Mouse (Mus musculus): ENCODE measurements around the gene Ldb3. TPM values are rescaled to one million over a fixed set of nuclear protein-coding genes. Genes with fewer than 3 reads are reported as not detected.

Gene Ldb3
- total RNA-seq, 2 experiments from 2014 or later, result 2,135 to 2,411 TPM

- DNase-seq, result no peak
- intact Hi-C loops (cut with DNase I), result no loop called here
Observed at GRCm38 (mm10) chr14:34490965-34491364, 97.5 kb downstream of the Ldb3 start.

GRCm38 (mm10) chr14:34489928-34490327 lies 98.6 kb downstream of the Ldb3 start:
- intact Hi-C loops (cut with DNase I), result no loop called here
- no peak for DNase-seq

- intact Hi-C loops (cut with DNase I), result no loop called here
- DNase-seq, result no peak
Observed at GRCm38 (mm10) chr14:34486169-34486568, 102.3 kb downstream of the Ldb3 start.

- intact Hi-C loops (cut with DNase I), result no loop called here
- DNase-seq, result no peak
Observed at GRCm38 (mm10) chr14:34483469-34484341, 104.8 kb downstream of the Ldb3 start.

Other genes starting within 250 kb of the Ldb3 start
- gene Fam25c, start 233.2 kb downstream of the Ldb3 start, total RNA-seq (2021), result not detected
- 1 to 10 TPM; 2.8 to 6.0 TPM for gene Sncg, start 213.9 kb downstream of the Ldb3 start, total RNA-seq (2021)
- 10 to 100 TPM; 10.1 to 11.4 TPM for gene Mmrn2, start 213.2 kb downstream of the Ldb3 start, total RNA-seq (2021)
- 10 to 100 TPM; 42.4 to 54.7 TPM for gene Bmpr1a, start 85.3 kb downstream of the Ldb3 start, total RNA-seq (2021)
- not detected for gene 9230112D13Rik, start 65.9 kb downstream of the Ldb3 start, total RNA-seq (2021)
- not detected for gene Opn4, start 11.5 kb upstream of the Ldb3 start, total RNA-seq (2021)
- 10 to 100 TPM; 35.0 to 39.3 TPM for gene Wapl, start 85.2 kb upstream of the Ldb3 start, total RNA-seq (2021)
- not detected for gene Grid1, start 231.4 kb upstream of the Ldb3 start, total RNA-seq (2021)

All from gastrocnemius, postnatal 36 days (tissue).